Mouse (Mus musculus): ENCODE data around the gene Rai14. TPM values are rescaled to one million over a fixed set of nuclear protein-coding genes. Genes with fewer than 3 reads are reported as not detected.
"Not testable (repeated sequence)": the region's sequence is repeated elsewhere in the genome, so short reads cannot be mapped to it uniquely, and the experiment has no call there.

The Rai14 gene
- polyA plus RNA-seq, 1 experiment from 2014 or later = 64.1 TPM

DNA sequence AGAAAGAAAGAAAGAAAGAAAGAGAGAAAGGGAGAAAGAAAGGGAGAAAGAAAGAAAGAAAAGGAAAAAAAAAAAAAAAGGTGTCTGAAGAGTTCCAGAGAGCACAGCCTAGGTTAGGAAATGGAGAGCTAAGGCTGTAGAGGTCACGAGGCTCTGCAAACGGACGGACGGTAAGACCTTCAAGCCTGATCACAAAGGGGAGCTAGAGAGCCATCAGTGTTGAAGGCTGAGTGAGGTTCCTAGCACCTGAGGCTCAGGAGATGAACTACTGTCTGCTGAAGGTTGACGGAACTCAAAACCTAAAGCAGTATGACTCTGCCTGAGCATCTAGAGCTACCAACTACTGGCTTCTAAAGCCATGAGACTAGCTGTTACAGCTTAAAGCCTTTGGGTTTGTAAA is 179.8 kb downstream of the Rai14 start:
- no peak overlapping the region for H3K9ac ChIP-seq (replicated peaks)
- H3K27ac ChIP-seq = no peak overlapping the region
- H3K27me3 ChIP-seq = no peaks in the 10 kb centered on the region
- no peaks in the 10 kb centered on the region for H3K36me3 ChIP-seq
- 79% methylated on average over 5 of the region's 5 CpGs for WGBS
- ATAC-seq (ENCODE audit: insufficient number of reproducible peaks, insufficient read depth, low FRiP score, low TSS enrichment, low read depth) = no peak
- H3K9me3 ChIP-seq = no peaks in the 10 kb centered on the region
- H3K4me1 ChIP-seq (replicated peaks) = peaks cover 2% of the 10 kb centered on the region
- no peak overlapping the region for H3K4me2 ChIP-seq
- H3K4me3 ChIP-seq (replicated peaks) = no peak overlapping the region

DNA sequence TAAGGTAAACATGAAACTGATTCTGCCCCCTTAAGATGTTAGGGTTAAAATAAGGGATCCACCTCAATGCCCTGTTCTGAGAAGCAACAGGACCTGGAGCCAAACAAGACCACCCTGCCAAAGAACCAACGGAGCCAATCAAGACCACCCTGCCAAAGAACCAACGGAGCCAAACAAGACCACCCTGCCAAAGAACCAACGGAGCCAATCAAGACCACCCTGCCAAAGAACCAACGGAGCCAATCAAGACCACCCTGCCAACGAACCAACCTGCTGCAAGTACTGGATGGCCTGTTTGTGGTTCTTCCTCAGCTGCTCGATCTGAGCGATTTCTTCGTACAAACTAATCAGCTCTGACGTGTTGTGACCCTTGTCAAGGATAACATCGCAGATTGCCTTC is 181.1 kb downstream of the Rai14 start:
- not testable (repeated sequence) for H3K4me2 ChIP-seq; H3K27ac ChIP-seq; H3K4me1 ChIP-seq (replicated peaks); H3K4me3 ChIP-seq (replicated peaks); H3K27me3 ChIP-seq; H3K9ac ChIP-seq (replicated peaks); ATAC-seq (ENCODE audit: insufficient number of reproducible peaks, insufficient read depth, low FRiP score, low TSS enrichment, low read depth); H3K36me3 ChIP-seq; H3K9me3 ChIP-seq
- 93% methylated on average over 10 of the region's 10 CpGs for WGBS

DNA sequence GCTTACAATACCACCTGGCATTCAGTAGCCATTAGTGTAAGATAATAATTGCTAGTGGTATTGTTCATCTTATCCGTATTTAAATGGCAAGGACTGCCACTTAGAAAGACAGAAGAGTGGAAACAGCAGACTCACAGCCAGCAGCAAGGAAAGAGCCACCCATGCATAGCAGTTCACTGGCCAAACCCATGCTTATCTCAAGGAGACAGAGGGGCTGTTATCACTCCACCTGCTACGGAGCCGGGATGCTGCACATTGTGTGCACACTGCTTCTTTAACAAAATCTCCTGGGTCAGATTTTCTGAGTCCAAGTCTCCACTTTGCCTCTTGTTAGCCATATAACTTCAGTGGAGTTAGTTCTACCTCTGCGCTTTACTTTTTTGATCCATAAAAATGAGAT is 183.1 kb downstream of the Rai14 start:
- no peak overlapping the region for H3K4me2 ChIP-seq
- H3K9me3 ChIP-seq = no peaks in the 10 kb centered on the region
- ATAC-seq (ENCODE audit: insufficient number of reproducible peaks, insufficient read depth, low FRiP score, low TSS enrichment, low read depth) = no peak
- no peak overlapping the region for H3K9ac ChIP-seq (replicated peaks)
- H3K27ac ChIP-seq = no peak overlapping the region
- WGBS = 92% methylated on average over 4 of the region's 4 CpGs
- H3K27me3 ChIP-seq = no peaks in the 10 kb centered on the region
- H3K4me1 ChIP-seq (replicated peaks) = no peaks in the 10 kb centered on the region
- H3K36me3 ChIP-seq = no peaks in the 10 kb centered on the region
- no peak overlapping the region for H3K4me3 ChIP-seq (replicated peaks)

DNA sequence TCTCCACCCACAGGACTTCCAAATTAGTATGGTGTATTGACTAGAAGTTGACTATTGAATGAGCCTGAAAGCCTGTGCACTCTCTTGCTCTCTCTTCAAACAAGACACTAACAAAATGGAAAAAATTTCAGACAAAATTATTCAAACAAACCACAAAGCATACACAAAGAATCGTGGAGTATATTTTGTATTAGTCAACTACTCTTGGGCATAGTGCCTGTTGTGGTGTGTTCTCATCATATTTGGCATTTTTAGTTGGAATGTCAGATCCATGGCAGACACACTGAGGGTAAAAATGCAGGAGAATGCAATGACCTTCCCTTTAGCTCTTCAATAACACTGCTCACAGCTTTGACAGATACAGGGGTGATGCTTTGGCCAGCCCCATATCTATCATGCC is 188.5 kb downstream of the Rai14 start:
- Histone ChIP-seq H3K36me3 (no peaks in the 10 kb centered on the region), H3K27me3 (no peaks in the 10 kb centered on the region), H3K4me1 (replicated peaks) (no peaks in the 10 kb centered on the region), H3K4me2 (no peak overlapping the region), H3K4me3 (replicated peaks) (no peak overlapping the region), H3K27ac (no peak overlapping the region), H3K9me3 (no peaks in the 10 kb centered on the region), H3K9ac (replicated peaks) (no peak overlapping the region)
- 81% methylated on average over 1 of the region's 1 CpGs for WGBS
- ATAC-seq (ENCODE audit: insufficient number of reproducible peaks, insufficient read depth, low FRiP score, low TSS enrichment, low read depth) = no peak

Other genes starting within 250 kb of the Rai14 start
- gene Dnajc21, start 244.1 kb downstream of the Rai14 start, polyA plus RNA-seq (2016; fragmentation: Nextera tagmentation; extraction: Ambion mirVana) = 15.3 and 17.2 TPM in 2 replicates
- 125 and 136 TPM in 2 replicates for gene Brix1, start 228.7 kb downstream of the Rai14 start, polyA plus RNA-seq (2016; fragmentation: Nextera tagmentation; extraction: Ambion mirVana)
- 43.1 and 45.5 TPM in 2 replicates for gene Rad1, start 228.6 kb downstream of the Rai14 start, polyA plus RNA-seq (2016; fragmentation: Nextera tagmentation; extraction: Ambion mirVana)
- gene Ttc23l, start 156.0 kb downstream of the Rai14 start, polyA plus RNA-seq (2016; fragmentation: Nextera tagmentation; extraction: Ambion mirVana) = not detected in 2 replicates
- gene C1qtnf3, start 237.7 kb upstream of the Rai14 start, polyA plus RNA-seq (2016; fragmentation: Nextera tagmentation; extraction: Ambion mirVana) = 7.4 and 8.6 TPM in 2 replicates